Mouse (Mus musculus) limb, embryonic 13.5 days (tissue): ENCODE measurements around the gene Tesk2. TPM values are rescaled to one million over a fixed set of nuclear protein-coding genes. Genes with fewer than 3 reads are reported as not detected.

ENCODE experiments used
- ATAC-seq: fragments of 200-750 bp; cut with Nextera tagmentation; 2 replicates; pipeline ENCODE4 v1.8.0; 2017; ENCODE audit warnings: low read depth, moderate number of reproducible peaks, moderate TSS enrichment; ENCODE audit not compliant: low FRiP score
- H3K27ac ChIP-seq: fragments of 300-500 bp; sonication (generic); 2 replicates; pipeline ENCODE4 v1.5.1; 2015; ENCODE audit warnings: inconsistent platforms, mild to moderate bottlenecking, moderate library complexity
- H3K27me3 ChIP-seq: fragments of 300-500 bp; sonication (generic); 2 replicates; pipeline ENCODE4 v1.6.1; 2015; ENCODE audit warnings: mild to moderate bottlenecking, inconsistent platforms
- H3K36me3 ChIP-seq: fragments of 300-500 bp; sonication (generic); 2 replicates; pipeline ENCODE4 v1.6.1; 2015; ENCODE audit warnings: inconsistent platforms, mild to moderate bottlenecking, moderate library complexity
- H3K4me1 ChIP-seq: fragments of 300-500 bp; sonication (generic); 2 replicates; pipeline ENCODE4 v1.6.1; 2015; ENCODE audit warnings: inconsistent platforms
- H3K4me2 ChIP-seq: fragments of 300-500 bp; sonication (generic); replicated peaks from 2 replicates; pipeline ENCODE4 v1.6.1; 2015; ENCODE audit warnings: inconsistent platforms, mild to moderate bottlenecking, moderate library complexity
- H3K4me3 ChIP-seq: fragments of 300-500 bp; sonication (generic); 2 replicates; pipeline ENCODE4 v1.5.1; 2015; ENCODE audit warnings: moderate library complexity, mild to moderate bottlenecking, inconsistent platforms
- H3K9ac ChIP-seq: fragments of 300-500 bp; sonication (generic); 2 replicates; pipeline ENCODE4 v1.6.1; 2015; ENCODE audit warnings: mild to moderate bottlenecking, inconsistent platforms
- H3K9me3 ChIP-seq: fragments of 300-500 bp; sonication (generic); 2 replicates; pipeline ENCODE4 v1.6.1; 2016; ENCODE audit warnings: inconsistent platforms
- WGBS: fragments of 180-500 bp; shearing (Covaris S2); methylation state at CpG from one replicate; pipeline ENCODE4 v1.1.7; 2015; 5-methylcytosine and 5-hydroxymethylcytosine counted together
- polyA plus RNA-seq: library from polyadenylated mRNA; unstranded; fragments of >200 nt; fragmentation: Nextera tagmentation; extraction: Ambion mirVana; gene quantifications from 2 replicates; pipeline ENCODE4 v1.2.1, GENCODE M21; 2015

Gene Tesk2
- polyA plus RNA-seq, 1 experiment from 2014 or later: 10.9 TPM

DNA sequence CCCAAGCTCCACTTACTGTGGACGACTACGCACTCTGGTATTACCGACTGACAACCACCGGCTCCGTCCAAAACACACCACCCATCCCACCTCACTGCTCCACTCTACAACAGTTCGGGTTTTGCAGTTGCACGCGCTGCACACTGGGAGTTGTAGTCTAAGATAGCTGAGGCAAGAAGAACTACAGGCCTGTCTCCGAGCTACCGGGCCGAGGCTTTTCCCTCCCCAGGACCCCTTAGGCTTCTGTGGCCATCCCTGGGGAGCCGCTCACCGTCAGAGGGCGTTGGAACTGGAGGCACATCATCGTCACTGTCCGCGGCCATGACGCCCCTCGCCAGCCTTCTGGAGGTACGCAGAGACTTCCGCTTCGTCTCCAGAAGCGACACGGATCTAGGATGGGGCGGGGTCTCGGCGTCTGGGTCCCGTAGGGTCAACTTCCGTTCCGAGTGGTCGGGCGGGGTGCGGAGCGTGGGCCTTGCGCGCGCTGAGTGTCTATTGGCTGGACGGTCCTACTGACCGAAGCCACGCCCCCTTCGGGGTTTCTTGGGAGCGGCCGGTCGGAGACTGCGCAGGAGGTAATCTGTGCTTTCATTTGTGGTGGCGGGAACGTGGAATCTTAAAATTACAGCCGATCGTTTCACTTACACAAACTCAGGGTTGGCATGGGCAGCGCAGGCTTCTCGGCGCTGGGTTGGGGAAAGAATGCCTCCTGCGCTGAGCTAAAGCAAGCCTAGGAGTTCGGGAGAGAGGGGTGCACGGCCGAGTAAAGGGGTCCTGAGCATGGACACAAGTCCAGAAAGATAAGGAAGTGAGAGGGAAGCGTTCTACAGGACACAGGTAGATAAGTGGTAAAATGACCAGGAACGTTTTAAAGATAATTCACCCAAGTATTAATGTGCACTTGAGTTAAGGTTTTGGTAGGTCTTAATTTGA is 86.7 kb downstream of the Tesk2 start, which contains the start of the genes Toe1 and Mutyh:
Toe1 (minus strand) TSS at position 444 of the 933 bp plus-strand sequence.
Mutyh (plus strand) TSS at position 527 of the 933 bp plus-strand sequence.
- Histone ChIP-seq H3K27me3 (no peaks in the 10 kb centered on the region), H3K4me3 (peak within 1 kb of the TSS; percentile 77), H3K9me3 (no peaks in the 10 kb centered on the region), H3K4me1 (peaks cover 10% of the 10 kb centered on the region), H3K27ac (peak within 1 kb of the TSS; percentile 87), H3K9ac (peak within 1 kb of the TSS; percentile 81), H3K4me2 (peak within 1 kb of the TSS; percentile 78), H3K36me3 (peaks cover 36% of the 10 kb centered on the region)
- ATAC-seq: peak; percentile 97
- under 1% methylated on average over 58 of the region's 58 CpGs for WGBS

GRCm38 (mm10) chr4:116811012-116811411 is 90.3 kb downstream of the Tesk2 start:
- 85% methylated on average over 3 of the region's 3 CpGs for WGBS
- no peak overlapping the region for H3K4me2 ChIP-seq
- peaks cover 5% of the 10 kb centered on the region; the same call in 1 of the 2 replicates for H3K36me3 ChIP-seq

DNA sequence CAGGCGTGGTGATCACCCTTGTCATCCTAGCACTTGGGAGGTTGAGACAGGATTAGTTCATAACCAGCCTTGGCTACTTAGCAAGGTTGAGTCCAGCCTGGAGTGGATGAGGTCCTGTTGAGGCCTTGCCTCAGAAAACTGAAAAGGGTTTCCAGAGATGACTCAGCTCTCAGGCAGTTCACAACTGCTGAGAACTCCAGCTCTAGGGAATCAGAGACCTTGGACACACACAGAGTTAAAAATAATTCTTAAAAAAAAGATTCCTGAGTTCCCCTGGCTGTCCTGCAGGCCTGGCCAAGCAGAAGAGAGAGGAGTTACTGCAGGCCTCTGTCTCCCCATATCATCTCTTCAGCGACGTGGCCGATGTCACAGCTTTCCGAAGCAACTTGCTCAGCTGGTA is 94.5 kb downstream of the Tesk2 start:
- 83% methylated on average over 5 of the region's 5 CpGs for WGBS
- Histone ChIP-seq H3K4me2 (no peak overlapping the region), H3K9me3 (no peaks in the 10 kb centered on the region), H3K36me3 (peaks cover 26% of the 10 kb centered on the region), H3K4me3 (no peak overlapping the region), H3K4me1 (no peaks in the 10 kb centered on the region), H3K27me3 (peaks cover 8% of the 10 kb centered on the region), H3K27ac (no peak overlapping the region), H3K9ac (no peak overlapping the region)
- ATAC-seq: no peak

More at GRCm38 (mm10) chr4:116811012-116811411, 90.3 kb downstream of the Tesk2 start:
- Histone ChIP-seq H3K4me3 (no peak overlapping the region), H3K9ac (no peak overlapping the region), H3K27me3 (no peaks in the 10 kb centered on the region), H3K4me1 (peaks cover 9% of the 10 kb centered on the region), H3K9me3 (no peaks in the 10 kb centered on the region), H3K27ac (no peak overlapping the region)
- ATAC-seq: no peak

DNA sequence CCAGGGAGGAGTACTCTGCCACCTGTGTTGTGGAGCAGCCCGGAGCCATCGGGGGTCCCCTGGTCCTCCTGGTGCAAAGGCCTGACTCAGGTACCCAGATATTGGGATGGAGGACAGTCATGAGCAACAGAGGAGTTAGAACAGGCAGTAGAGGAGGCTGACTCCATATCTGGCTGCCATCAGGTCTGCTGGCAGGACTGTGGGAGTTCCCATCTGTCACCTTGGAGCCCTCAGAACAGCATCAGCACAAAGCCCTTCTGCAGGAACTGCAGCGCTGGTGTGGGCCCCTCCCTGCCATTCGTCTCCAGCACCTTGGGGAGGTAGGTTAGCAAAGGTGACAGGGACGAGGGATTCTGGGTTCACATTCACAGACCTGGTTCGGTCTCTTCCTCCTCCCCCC is 96.7 kb downstream of the Tesk2 start:
- Histone ChIP-seq H3K4me3 (no peak overlapping the region), H3K36me3 (peaks cover 26% of the 10 kb centered on the region), H3K9me3 (no peaks in the 10 kb centered on the region), H3K4me1 (peaks cover 8% of the 10 kb centered on the region; the same call in 1 of the 2 replicates), H3K27ac (no peak overlapping the region), H3K27me3 (peaks cover 20% of the 10 kb centered on the region), H3K4me2 (no peak overlapping the region), H3K9ac (no peak overlapping the region; the same call in 1 of the 2 replicates)
- 85% methylated on average over 6 of the region's 6 CpGs for WGBS
- no peak for ATAC-seq

GRCm38 (mm10) chr4:116819968-116820901 is 99.5 kb downstream of the Tesk2 start:
- peaks cover 20% of the 10 kb centered on the region for H3K27me3 ChIP-seq

DNA sequence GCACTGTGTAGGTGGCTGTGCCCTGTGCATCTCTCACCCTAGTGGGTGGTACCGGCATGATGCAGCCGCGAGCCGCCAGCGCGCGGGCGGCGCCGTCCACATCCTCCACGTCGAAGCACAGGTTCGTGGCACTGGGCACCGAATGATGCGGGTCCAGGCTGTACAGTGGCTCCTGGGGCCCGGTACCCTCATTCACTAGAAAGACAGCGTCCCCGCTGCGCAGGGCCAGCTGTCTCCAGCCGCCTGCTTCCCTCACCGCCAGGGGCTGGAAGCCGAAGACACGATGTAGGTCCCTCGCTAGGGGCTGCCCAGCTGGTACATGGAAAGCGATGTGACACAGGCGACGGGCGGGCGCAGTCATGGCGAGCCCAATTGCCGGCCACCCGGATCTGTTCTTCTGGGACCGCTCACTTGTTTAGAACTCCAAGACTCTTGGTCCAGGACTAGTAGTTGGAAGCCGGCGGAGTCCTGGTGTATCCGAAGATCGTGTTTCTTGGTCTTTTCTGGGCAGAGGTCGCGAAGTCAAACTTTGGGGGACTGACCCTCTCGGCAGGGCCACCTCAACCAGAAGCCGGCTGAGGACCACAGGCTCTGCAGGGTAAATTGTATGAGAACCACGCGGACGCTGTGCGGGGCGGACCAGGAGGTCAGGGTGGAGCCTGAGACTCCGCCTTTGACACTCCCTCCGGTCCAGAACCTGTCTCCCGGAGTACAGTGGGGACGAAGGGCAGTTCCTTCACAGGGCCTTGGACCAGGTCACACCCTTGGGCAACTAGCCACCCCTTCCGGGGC is 100.3 kb downstream of the Tesk2 start:
- peak overlapping the region; percentile 96 for H3K4me2 ChIP-seq
- H3K4me3 ChIP-seq: peak overlapping the region; percentile 55
- peak overlapping the region; percentile 65 for H3K9ac ChIP-seq
- H3K27ac ChIP-seq: no peak overlapping the region
- peaks cover 21% of the 10 kb centered on the region for H3K4me1 ChIP-seq
- H3K36me3 ChIP-seq: peaks cover 23% of the 10 kb centered on the region
- peak; percentile 78 for ATAC-seq
- under 1% methylated on average over 51 of the region's 51 CpGs for WGBS
- H3K9me3 ChIP-seq: no peaks in the 10 kb centered on the region
- H3K27me3 ChIP-seq: peaks cover 20% of the 10 kb centered on the region

More at GRCm38 (mm10) chr4:116819968-116820901, 99.5 kb downstream of the Tesk2 start:
- WGBS: 20% methylated on average over 32 of the region's 32 CpGs
- no peak; the same call in 1 of the 2 replicates for ATAC-seq
- H3K4me3 ChIP-seq: peak overlapping the region; percentile 55
- H3K4me2 ChIP-seq: peak overlapping the region; percentile 96
- peaks cover 23% of the 10 kb centered on the region for H3K36me3 ChIP-seq
- peak overlapping the region; percentile 65 for H3K9ac ChIP-seq
- peaks cover 17% of the 10 kb centered on the region for H3K4me1 ChIP-seq
- H3K9me3 ChIP-seq: no peaks in the 10 kb centered on the region
- H3K27ac ChIP-seq: no peak overlapping the region

DNA sequence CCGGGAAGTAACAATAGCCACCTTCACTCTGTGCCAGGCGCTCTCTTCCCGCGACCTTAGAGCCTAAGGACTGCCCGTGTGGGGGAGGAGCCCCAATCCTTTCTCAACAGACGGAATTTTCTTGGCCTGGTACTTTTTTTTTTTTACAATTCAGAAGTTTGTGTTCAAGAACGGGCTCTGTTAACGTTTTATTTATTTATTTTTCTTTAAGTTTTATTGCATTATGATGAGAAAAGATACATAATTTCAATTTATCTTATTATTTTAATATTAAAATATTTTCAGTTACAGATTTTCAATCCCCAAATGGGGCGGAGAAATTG is 100.9 kb downstream of the Tesk2 start, which contains the start of gene Hpdl:
Hpdl (minus strand) TSS at position 14 of the 323 bp plus-strand sequence.
- ATAC-seq: no peak
- peak within 1 kb of the TSS; percentile 55 for H3K4me3 ChIP-seq
- peaks cover 19% of the 10 kb centered on the region for H3K36me3 ChIP-seq
- H3K4me2 ChIP-seq: peak within 1 kb of the TSS; percentile 96
- no peaks in the 10 kb centered on the region for H3K9me3 ChIP-seq
- H3K4me1 ChIP-seq: peaks cover 21% of the 10 kb centered on the region
- WGBS: 11% methylated on average over 9 of the region's 9 CpGs
- peaks cover 20% of the 10 kb centered on the region for H3K27me3 ChIP-seq
- H3K27ac ChIP-seq: no peak within 1 kb of the TSS
- H3K9ac ChIP-seq: peak within 1 kb of the TSS; percentile 65

- peak; percentile 38 for ATAC-seq
Observed at GRCm38 (mm10) chr4:116824541-116825004, 103.8 kb downstream of the Tesk2 start.

DNA sequence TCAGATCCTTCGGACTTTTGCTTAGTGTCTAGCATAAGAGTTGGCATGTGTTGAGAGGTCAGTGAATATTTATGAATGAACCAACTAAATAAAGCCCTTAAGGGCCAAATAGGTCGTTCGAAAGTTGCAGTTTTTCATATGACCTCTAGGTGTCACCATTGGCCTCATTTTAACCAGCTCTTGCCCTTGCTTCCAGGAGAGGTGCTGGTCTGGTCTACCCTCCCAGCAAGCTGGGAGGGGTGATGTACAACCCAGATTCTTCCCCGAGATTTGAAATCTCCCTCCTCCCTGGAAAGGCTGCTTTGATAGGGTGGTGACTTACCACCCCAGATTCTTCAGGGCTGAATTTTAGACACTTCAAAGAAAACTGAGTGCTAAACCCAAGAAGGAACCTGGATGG is 107.1 kb downstream of the Tesk2 start:
- H3K9me3 ChIP-seq: no peaks in the 10 kb centered on the region
- H3K4me2 ChIP-seq: no peak overlapping the region
- ATAC-seq: peak; percentile 33; the same call in 1 of the 2 replicates
- H3K9ac ChIP-seq: no peak overlapping the region
- no peaks in the 10 kb centered on the region for H3K27me3 ChIP-seq
- peaks cover 12% of the 10 kb centered on the region for H3K4me1 ChIP-seq
- 1% methylated on average over 4 of the region's 4 CpGs for WGBS
- H3K27ac ChIP-seq: no peak overlapping the region
- H3K4me3 ChIP-seq: no peak overlapping the region
- H3K36me3 ChIP-seq: no peaks in the 10 kb centered on the region

More at GRCm38 (mm10) chr4:116824541-116825004, 103.8 kb downstream of the Tesk2 start:
- peaks cover 21% of the 10 kb centered on the region for H3K4me1 ChIP-seq
- H3K9me3 ChIP-seq: no peaks in the 10 kb centered on the region
- H3K9ac ChIP-seq: peak overlapping the region; percentile 81
- H3K36me3 ChIP-seq: no peaks in the 10 kb centered on the region
- H3K4me3 ChIP-seq: peak overlapping the region; percentile 60
- peak overlapping the region; percentile 70; the same call in 1 of the 2 replicates for H3K27ac ChIP-seq
- H3K4me2 ChIP-seq: peak overlapping the region; percentile 74
- WGBS: under 1% methylated on average over 29 of the region's 29 CpGs
- peaks cover 18% of the 10 kb centered on the region for H3K27me3 ChIP-seq

DNA sequence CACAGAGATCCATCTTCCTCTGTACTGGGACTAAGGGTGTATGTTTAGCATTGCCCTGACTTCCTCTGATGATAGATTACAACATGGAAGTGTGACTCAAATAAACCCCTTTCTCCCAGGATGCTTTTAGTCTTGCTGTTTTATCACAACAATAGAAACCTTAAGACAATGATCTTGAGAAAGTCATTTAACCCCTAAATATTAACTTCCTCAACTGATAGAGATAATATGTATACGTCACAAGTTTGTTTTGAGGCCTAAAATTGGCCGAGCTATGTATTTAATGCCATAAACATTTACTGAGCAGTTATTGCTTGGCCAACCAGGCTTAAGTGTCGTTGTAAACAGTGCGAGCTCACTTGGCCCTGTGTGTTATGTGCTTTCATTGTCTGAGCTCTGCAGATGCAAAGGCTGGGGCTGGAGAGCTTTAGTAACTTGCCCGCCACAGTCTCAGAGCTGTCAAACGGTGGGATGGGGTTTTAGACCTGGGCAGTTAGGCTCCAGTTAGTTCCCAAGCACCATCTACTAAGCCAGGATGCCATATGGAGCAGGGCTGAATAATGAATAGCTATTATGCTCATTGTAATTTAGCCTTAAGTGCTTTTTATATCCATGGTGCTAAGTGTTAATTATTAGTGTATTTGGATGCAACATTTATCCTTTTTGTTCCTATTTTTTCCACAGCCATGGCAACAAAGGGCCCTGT is 108.8 kb downstream of the Tesk2 start:
- Histone ChIP-seq H3K36me3 (no peaks in the 10 kb centered on the region), H3K4me3 (no peak overlapping the region), H3K27me3 (no peaks in the 10 kb centered on the region), H3K4me2 (no peak overlapping the region), H3K9me3 (no peaks in the 10 kb centered on the region), H3K9ac (no peak overlapping the region), H3K4me1 (peaks cover 6% of the 10 kb centered on the region), H3K27ac (no peak overlapping the region)
- 54% methylated on average over 6 of the region's 6 CpGs for whole genome bisulfite sequencing
- ATAC-seq: no peak
